Mouse (Mus musculus): ENCODE measurements around the gene Ssr1. TPM values are rescaled to one million over a fixed set of nuclear protein-coding genes. Genes with fewer than 3 reads are reported as not detected.

The Ssr1 gene
- 10 to 100 TPM; 54.3 to 58.5 TPM for total RNA-seq (2021)
- long read RNA-seq, experiment 1, full-length matches to known transcripts, result 24 of 83 reads
- long read RNA-seq, experiment 1, partial matches to known transcripts, result 3 of 83 reads
- long read RNA-seq, experiment 1, other reads (novel, unspliced or antisense), result 56 of 83 reads
- long read RNA-seq, experiment 2, full-length matches to known transcripts, result 23 of 86 reads
- long read RNA-seq, experiment 2, partial matches to known transcripts, result 4 of 86 reads
- long read RNA-seq, experiment 2, other reads (novel, unspliced or antisense), result 59 of 86 reads

- DNase-seq, result peak; percentile 98
- intact Hi-C loops (cut with DNase I; ENCODE audit: low total_unique reads), result no loop called here
Measured at GRCm38 (mm10) chr13:37993704-37994404, at the start of gene Ssr1. TSS of gene Ssr1 (minus strand) at chr13:37994217.

DNA sequence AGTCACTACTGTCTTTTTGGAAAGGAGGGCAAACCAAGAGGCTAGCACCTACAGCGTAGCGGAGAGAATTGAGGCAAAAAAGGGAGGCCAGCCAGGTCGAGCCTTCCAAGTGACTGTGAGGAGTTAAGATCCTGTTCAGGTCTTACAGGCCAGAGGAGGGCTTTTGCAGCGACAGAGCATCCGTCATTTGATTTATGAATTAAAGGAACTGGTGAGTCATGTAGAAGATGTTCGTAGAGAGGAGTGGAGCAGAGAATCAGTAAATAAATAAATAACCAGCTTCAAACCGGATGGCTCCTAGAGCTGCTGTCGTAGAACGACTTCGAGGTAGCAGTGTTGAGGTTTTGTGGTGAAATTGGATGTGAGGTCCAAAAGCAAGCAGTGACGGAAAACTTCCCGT, 43.8 kb upstream of the Ssr1 start:
- no peak for DNase-seq
- intact Hi-C loops (cut with DNase I; ENCODE audit: low total_unique reads), result no loop called here

DNA sequence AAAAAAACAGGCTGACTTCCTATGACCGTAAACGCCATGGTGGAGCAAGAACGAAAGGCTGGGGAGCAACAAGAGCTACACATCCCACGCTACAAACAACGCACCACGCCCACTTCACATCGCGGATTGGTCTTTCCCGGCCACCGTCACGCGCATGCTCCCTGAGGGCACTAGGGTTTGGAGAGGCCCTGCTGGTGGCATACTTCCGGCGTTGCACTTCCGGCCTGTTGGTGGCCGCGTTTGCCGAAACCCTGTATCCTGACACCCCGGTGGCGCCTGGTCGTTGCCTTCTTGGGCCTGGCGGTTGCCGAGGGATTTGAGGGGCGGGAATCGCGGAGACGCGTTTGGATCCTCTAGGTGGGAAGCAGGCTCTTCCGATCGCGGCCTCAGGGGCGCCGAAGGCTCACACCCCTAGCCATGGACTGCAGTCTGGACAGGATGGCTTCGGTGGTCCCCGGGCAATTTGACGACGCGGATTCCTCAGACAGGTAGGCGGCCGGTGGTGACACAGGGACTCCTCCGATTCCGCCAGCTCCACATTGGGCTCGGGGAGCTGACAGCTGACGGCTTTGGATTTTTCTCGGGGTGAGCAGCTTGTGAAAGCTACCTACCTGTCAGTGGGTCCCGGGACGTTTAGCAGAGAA, 43.1 kb upstream of the Ssr1 start, which contains the start of gene Cage1:
Gene Cage1 (minus strand): TSS at position 26 of the 644 bp plus-strand sequence.
- intact Hi-C loops (cut with DNase I; ENCODE audit: low total_unique reads), result no loop called here
- peak; percentile 95 for DNase-seq

GRCm38 (mm10) chr13:38036343-38037043, 42.5 kb upstream of the Ssr1 start, which contains the start of gene Riok1:
TSS of gene Riok1 (plus strand) at chr13:38036995.
- intact Hi-C loops (cut with DNase I; ENCODE audit: low total_unique reads), result no loop called here
- DNase-seq, result no peak

DNA sequence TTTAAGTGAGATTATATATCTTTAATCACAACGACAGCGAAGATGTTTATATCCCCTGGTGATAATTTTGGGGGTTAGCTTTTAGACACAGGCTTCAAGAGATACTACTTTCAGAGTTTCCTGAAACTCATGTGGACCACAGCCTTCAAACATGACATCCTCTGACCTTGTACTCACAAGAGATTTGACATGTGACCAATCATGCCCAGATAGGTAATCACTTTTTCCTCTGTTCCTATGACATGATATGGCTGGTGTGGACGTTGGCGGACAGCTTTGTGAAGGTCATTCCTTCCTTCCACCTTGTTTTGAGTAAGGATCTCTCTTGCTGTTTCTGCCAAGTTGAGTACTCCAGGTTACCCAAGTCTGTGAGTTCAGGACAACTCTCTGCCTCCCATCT, 34.4 kb upstream of the Ssr1 start:
- no peak for DNase-seq
- intact Hi-C loops (cut with DNase I; ENCODE audit: low total_unique reads), result no loop called here

DNA sequence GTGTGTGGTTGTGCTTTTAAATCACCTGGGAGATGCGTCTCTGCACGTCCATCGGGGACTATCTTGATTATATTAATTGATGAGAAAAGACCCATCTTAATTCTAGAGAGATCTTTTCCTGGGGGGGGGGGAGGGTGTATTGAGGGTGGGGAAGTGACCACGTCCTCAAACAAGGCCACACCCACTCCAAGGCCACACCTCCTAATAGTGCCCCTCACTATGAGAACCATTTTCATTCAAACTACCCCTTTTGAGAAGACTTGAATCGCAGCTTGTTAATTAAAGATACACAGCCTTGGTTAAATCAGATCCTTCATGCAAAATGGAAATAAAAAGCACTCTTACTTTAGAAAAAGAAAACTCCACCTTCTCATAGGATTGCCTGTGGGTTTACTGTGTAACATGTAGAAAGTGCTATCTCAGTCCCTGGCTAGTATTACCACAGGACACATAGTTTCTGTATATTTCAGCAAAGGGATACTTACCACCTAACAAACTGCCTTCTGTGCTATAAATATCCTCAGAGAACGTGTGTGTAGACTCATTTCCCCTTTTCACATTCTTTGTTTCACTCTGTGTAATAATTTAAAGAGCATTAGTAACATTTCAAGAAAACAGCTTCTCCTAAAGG, 33.7 kb upstream of the Ssr1 start:
- no peak for DNase-seq
- intact Hi-C loops (cut with DNase I; ENCODE audit: low total_unique reads), result no loop called here

DNA sequence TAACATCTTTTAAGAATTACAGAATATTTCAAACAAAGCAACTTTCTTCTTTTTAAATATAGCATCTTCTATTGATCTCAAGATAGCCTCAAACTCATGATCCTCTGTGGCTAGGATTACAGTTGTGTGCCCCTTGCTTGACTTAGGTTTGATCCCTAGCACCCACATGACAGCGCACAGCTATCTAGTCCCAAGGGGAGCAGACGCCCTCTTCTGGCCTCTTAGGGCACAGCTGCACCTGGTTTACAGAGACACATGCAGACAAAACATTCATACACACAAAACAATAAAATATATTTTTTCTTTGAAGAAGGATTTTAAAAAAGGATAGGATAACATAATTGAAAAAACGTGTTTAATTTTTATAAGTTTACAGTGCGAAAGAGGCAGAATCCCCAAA, 31.9 kb upstream of the Ssr1 start:
- no peak for DNase-seq
- intact Hi-C loops (cut with DNase I; ENCODE audit: low total_unique reads), result no loop called here

GRCm38 (mm10) chr13:38018791-38019190, 24.8 kb upstream of the Ssr1 start:
- intact Hi-C loops (cut with DNase I; ENCODE audit: low total_unique reads), result no loop called here
- no peak for DNase-seq

DNA sequence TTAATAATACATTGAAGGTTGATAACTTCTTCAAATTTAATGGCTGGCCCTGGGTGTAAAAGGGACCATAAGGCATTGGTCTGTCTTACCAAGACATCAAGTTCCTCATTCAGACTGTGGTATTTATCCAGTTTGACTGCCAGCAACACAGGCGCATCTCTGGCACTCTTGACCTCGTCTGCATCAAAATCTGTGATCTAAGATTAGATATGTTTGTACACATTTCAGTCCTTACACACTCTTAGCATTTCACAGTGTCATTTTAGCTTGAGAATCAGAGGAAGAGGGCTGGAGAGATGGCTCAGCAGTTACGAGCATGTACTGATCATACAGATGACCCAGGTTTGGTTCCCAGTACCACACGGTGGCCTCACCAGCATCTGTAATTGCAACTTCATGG, 21.6 kb upstream of the Ssr1 start:
- intact Hi-C loops (cut with DNase I; ENCODE audit: low total_unique reads), result no loop called here
- DNase-seq, result no peak

- no peak for DNase-seq
- intact Hi-C loops (cut with DNase I; ENCODE audit: low total_unique reads), result no loop called here
Measured at GRCm38 (mm10) chr13:38012436-38012835, 18.4 kb upstream of the Ssr1 start.

- intact Hi-C loops (cut with DNase I; ENCODE audit: low total_unique reads), result no loop called here
- DNase-seq, result no peak
Measured at GRCm38 (mm10) chr13:38010444-38010910, 16.5 kb upstream of the Ssr1 start.

DNA sequence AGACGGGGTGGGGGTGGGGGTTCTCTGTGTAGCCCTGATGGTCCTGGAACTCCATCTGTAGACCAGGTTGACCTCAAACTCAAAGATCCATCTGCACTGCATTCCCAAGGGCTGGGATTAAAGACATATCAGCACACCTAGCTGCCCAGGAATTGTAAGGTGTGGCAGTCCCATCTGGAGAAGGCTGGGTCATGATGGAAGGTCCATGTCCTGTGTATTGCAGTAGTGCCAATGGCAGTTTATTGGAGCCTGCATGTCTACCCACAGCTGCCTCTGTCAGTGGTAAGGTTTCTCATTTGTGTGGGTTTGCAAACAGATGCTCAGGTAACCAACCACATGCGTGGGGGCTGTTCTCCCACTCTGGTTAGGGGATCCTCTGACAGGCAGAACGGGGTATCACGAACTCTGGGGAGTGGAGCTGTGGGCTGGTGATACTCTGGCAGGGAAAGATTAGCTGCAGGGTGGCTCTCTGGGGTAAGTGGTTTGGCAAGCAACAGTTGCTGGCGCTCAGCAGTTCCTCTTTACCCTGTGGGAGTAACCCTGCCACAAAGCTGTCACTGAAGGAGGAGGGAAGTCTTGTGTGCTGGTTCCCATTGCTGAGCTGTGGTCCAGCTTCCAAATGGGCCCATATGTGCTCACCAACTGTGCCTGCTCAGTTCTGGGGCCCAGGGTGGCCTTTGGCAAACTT, 15.8 kb upstream of the Ssr1 start:
- DNase-seq, result no peak
- intact Hi-C loops (cut with DNase I; ENCODE audit: low total_unique reads), result no loop called here

DNA sequence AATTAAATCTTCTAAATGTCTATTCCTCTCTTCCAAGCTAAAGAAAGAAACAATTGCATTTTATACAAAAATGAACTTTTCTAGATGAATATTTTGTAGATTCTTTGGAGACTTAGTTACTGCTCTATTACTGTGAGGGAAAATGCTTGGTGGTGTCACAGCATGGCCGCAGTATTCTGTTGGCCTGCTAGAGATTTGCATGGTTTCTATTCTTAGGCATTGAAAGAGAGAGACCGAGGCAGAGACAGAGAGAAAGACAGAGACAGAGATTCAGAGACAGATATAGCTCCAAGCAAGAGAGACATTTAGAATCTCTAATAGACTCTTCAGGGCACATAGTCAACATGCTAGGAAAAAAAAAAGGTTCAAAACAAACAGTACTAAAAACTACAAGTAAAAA, 14.0 kb upstream of the Ssr1 start:
- DNase-seq, result no peak
- intact Hi-C loops (cut with DNase I; ENCODE audit: low total_unique reads), result no loop called here

DNA sequence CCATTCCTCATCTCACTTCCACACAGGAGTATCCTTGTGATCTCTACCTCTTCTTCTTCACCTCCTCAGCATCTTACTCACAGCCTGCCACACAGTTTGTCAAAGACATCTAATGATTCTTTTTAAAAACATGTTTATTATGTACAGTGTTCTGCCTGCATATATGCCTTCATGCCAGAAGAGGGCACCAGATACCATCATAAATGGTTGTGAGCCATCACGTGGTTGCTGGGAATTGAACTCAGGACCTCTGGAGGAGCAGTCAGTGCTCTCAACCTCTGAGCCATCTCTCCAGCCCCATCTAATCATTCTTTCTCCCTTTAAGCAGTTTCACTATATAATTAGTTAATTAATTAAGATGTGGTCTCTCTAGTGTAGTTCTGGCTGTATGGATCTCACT, 8.4 kb upstream of the Ssr1 start:
- intact Hi-C loops (cut with DNase I; ENCODE audit: low total_unique reads), result no loop called here
- no peak for DNase-seq

DNA sequence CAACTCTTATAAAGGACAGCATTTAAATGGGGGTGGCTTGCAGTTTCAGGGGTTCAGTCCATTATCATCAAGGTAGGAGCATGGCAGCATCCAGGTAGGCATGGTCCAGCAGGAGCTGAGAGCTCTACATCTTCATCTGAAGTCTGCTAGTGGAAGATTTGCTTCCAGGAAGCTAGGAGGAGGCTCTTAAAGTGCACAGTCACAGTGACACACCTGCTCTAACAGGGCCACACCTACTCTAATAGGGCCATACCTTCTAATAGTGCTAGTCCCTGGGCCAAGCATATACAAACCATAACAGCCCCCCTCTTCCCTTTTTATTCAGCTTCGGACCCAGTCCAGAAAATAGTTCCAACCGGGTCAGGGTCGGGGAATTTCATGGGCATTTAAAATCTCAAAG, 5.7 kb upstream of the Ssr1 start:
- no peak for DNase-seq
- intact Hi-C loops (cut with DNase I; ENCODE audit: low total_unique reads), result no loop called here

DNA sequence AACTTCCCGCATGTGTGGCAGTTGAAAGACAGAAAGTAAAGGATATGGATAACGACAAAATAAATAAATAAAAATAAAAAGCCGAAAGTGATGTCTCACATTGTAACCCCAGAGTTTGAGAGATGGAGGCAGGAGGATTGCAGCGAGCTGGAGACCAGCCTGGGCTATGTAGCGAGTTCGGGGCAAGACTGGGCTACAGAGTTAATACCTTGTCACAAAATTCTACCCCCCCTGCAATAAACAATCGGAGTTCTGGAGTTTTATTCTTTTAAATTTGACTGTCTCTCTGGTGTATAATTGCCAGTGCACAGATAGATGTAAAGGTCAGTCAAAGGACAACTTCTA, 360 bp upstream of the Ssr1 start:
- intact Hi-C loops (cut with DNase I; ENCODE audit: low total_unique reads), result no loop called here

GRCm38 (mm10) chr13:37993376-37993703, 677 bp downstream of the Ssr1 start:
- DNase-seq, result no peak
- intact Hi-C loops (cut with DNase I; ENCODE audit: low total_unique reads), result no loop called here

More for the DNA sequence above, 360 bp upstream of the Ssr1 start:
- DNase-seq, result no peak

DNA sequence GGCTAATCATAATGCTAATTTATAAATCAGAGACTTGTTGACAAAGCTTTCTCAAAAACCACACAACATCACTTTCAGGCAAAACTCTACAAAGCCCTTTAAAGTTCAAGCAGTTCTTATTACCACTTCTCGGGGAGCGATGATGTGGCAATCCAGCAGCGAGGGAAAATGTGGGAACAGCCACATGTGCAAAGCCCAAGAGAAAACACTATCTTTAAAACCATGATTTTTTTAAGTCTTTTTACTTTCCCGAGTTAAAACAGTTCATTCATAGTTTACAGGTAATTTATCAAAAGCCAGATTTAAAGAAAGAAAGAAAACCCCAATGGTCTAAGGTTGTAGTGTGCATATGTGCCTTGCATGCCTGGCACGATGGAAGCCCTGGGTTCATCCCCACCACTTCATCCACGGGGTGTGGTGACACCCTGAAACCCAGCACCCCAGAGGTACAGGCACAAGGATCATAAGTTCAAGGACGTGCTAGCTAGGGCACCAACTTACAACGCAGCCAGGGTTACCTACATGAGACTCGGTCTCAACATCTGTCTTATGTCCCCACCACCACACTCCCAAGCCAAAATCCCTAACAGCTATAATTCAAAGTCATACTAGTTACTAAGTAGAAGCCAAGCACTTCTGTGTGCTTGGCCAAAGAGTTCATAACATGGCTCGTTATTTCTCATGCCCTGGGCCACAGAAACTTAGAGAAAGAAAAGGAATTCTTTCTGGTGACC, 1.2 kb downstream of the Ssr1 start:
- DNase-seq, result no peak
- intact Hi-C loops (cut with DNase I; ENCODE audit: low total_unique reads), result no loop called here

DNA sequence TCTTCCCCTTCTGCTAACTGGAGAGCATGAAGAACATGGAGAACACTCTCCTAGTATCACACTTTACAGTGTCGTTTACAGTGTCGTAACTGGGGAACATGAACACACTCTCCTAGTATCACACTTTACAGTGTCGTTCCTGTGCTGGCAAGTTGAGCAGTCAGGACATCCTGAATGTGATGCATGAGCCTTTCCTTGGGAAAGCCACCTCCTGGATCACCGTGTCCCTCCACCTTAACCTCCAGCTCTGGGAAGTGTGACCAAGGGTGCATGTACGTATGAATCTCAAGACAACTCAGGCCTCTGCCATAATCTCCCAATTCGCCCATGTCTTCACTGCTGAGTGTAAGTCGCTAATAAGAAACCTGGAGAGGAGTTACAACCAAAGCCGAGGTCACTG, 4.3 kb downstream of the Ssr1 start:
- DNase-seq, result no peak
- intact Hi-C loops (cut with DNase I; ENCODE audit: low total_unique reads), result no loop called here

All from gastrocnemius, postnatal 14 days (tissue).